Mouse (Mus musculus) kidney, adult 2 months (tissue): Measurements from ENCODE around the gene Creg1. TPM values are rescaled to one million over a fixed set of nuclear protein-coding genes. Genes with fewer than 3 reads are reported as not detected.

ENCODE experiments used
- DNase-seq: peaks from one replicate; pipeline ENCODE4 v3.0.0; 2021
- H3K27ac ChIP-seq: fragments of 200-500 bp; 2 replicates; pipeline ENCODE4 v1.5.1; 2012; ENCODE audit warnings: low read depth, low read length, control low read depth, inconsistent platforms; ENCODE audit not compliant: insufficient read depth
- H3K27me3 ChIP-seq: fragments of 200-500 bp; replicated peaks from 2 replicates; pipeline ENCODE4 v1.6.1; 2012; ENCODE audit warnings: mild to moderate bottlenecking, moderate library complexity, low read length, inconsistent platforms; ENCODE audit not compliant: control insufficient read depth, insufficient read depth
- H3K36me3 ChIP-seq: fragments of 200-500 bp; 2 replicates; pipeline ENCODE4 v1.6.1; 2012; ENCODE audit warnings: mild to moderate bottlenecking, moderate library complexity, low read length, inconsistent platforms; ENCODE audit not compliant: control insufficient read depth, insufficient read depth
- H3K4me1 ChIP-seq: fragments of 200-500 bp; 2 replicates; pipeline ENCODE4 v1.6.1; 2011; ENCODE audit warnings: low read length; ENCODE audit not compliant: control insufficient read depth, insufficient read depth
- H3K4me3 ChIP-seq: fragments of 200-500 bp; 2 replicates; pipeline ENCODE4 v1.5.1; 2011; ENCODE audit warnings: mild to moderate bottlenecking, low read depth, low read length, control low read depth; ENCODE audit not compliant: insufficient read depth
- CTCF ChIP-seq: fragments of 200-500 bp; conservative IDR thresholded peaks from 2 replicates; pipeline ENCODE4 v1.5.1; 2011; ENCODE audit warnings: low read depth, mild to moderate bottlenecking, control low read depth, low read length, moderate library complexity, mixed read lengths; ENCODE audit not compliant: insufficient read depth, insufficient read length
- POLR2A ChIP-seq: fragments of 200-500 bp; IDR thresholded peaks from one replicate; pipeline ENCODE4 v1.6.1; 2011; ENCODE audit warnings: low read depth, low read length, control low read depth
- WGBS: fragments of 180-500 bp; shearing (Covaris S2); methylation state at CpG from one replicate; pipeline ENCODE4 v1.1.7; 2018; 5-methylcytosine and 5-hydroxymethylcytosine counted together
- polyA plus RNA-seq: library from polyadenylated mRNA; depleted of rRNA; stranded (reverse); fragments of >200 nt; gene quantifications from 2 replicates; pipeline ENCODE4 v1.2.3, GENCODE M21; 2012; rRNA removed

The Creg1 gene
- polyA plus RNA-seq, 1 experiment: 86.9 TPM

DNA sequence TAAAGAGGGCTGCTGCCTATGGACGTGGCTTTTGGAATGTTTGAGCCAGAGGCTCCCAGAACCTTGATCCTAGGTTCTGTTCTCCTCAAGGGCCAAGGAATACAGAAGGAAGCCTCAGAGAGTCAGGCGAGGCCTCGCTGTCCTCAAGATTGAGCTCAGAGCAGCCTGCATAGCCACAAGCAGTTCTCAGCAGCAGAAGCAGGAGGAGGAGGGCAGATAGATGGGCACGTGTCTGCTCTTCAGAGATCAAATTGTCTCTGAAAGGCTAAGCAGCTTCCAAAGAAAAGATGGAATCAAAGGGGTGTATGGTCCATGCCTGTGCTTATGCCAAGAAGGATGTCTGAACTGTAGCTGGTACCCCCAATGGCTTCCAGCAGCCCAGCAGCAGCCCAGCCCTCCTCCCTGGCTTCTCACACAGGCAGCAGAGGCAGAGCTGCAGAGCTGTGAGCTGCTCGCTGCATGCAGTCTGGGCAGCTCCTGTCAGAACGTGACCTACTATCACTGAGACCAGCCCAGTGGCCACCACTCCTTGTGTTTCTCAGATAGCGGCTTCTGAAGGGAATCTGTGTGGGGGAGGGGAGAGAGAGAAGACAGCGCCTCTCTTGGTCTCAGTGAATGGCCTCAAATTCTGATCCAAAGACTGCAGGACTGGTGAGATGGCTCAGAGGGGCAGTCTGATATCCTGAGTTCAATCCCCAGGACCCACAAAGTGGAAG, 54.8 kb downstream of the Creg1 start:
- Histone ChIP-seq H3K4me3 (no peak overlapping the region), H3K4me1 (no peaks in the 10 kb centered on the region), H3K27me3 (no peaks in the 10 kb centered on the region), H3K27ac (no peak overlapping the region), H3K36me3 (no peaks in the 10 kb centered on the region)
- no peak for TF ChIP-seq POLR2A
- TF ChIP-seq CTCF: no peak
- no peak for DNase-seq
- WGBS: 55% methylated on average over 8 of the region's 8 CpGs

DNA sequence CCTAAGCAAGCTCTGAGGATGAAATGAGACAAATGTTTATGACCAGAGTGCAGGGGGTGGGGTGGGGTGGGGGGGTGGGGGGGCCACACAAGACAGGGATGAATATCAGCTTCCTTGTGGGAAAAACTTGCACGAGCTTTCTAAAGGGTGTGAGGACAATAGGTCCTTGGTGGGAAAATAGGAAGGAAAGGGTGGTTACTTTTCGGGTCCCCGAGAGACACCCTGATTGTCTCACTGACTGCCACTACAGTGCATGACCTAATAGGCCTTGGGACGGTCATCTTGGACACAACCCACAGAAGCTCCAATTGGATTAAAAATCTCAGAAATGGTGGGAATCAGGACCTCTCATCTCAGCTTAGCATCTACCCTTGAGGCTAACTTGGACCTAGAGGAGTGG, 55.6 kb downstream of the Creg1 start:
- H3K27me3 ChIP-seq: no peaks in the 10 kb centered on the region
- no peak overlapping the region for H3K27ac ChIP-seq
- no peak for TF ChIP-seq POLR2A
- TF ChIP-seq CTCF: no peak
- WGBS: 70% methylated on average over 4 of the region's 4 CpGs
- H3K36me3 ChIP-seq: no peaks in the 10 kb centered on the region
- peak; percentile 13 for DNase-seq
- H3K4me3 ChIP-seq: no peak overlapping the region
- no peaks in the 10 kb centered on the region for H3K4me1 ChIP-seq

DNA sequence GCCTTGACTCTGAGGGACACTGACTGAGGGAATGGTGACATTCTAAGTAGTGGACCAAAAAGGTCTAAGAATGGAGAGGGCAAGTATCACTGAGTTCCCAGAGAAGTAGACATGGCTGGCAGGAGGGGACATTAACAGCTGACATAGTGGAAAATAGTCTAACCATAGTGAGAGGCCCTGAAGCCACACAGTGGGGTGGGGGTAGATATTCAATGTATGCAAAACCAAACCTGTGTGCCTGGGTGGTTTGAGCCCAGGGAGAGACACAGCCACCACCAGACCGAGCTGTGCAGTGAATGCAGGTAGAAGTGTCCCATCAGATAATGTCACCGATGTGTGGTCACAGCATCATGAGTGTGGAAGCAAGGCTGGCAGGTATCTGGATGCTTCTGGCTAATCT, 58.5 kb downstream of the Creg1 start:
- Histone ChIP-seq H3K27ac (no peak overlapping the region), H3K4me1 (no peaks in the 10 kb centered on the region), H3K27me3 (no peaks in the 10 kb centered on the region), H3K4me3 (no peak overlapping the region), H3K36me3 (no peaks in the 10 kb centered on the region)
- DNase-seq: no peak
- 76% methylated on average over 2 of the region's 2 CpGs for WGBS
- TF ChIP-seq POLR2A (no peak), CTCF (no peak)

Other genes with a start within 250 kb of the Creg1 start
- 38.6 and 42.0 TPM in 2 replicates for gene Mpzl1, start 129.2 kb upstream of the Creg1 start, polyA plus RNA-seq
- 11.7 and 15.6 TPM in 2 replicates for gene Rcsd1, start 54.0 kb upstream of the Creg1 start, polyA plus RNA-seq
- gene Cd247, start 24.9 kb downstream of the Creg1 start, polyA plus RNA-seq: 1.1 and 5.5 TPM in 2 replicates
- gene Pou2f1, start 238.9 kb downstream of the Creg1 start, polyA plus RNA-seq: 10.8 and 11.8 TPM in 2 replicates